Mouse (Mus musculus) lung, postnatal 4 days (tissue): ENCODE results near the gene Pgpep1.

Experiments used
- DNase-seq, 2 experiments: peaks; one replicate each; pipeline ENCODE4 v3.0.0; 2021

Gene Pgpep1

DNA sequence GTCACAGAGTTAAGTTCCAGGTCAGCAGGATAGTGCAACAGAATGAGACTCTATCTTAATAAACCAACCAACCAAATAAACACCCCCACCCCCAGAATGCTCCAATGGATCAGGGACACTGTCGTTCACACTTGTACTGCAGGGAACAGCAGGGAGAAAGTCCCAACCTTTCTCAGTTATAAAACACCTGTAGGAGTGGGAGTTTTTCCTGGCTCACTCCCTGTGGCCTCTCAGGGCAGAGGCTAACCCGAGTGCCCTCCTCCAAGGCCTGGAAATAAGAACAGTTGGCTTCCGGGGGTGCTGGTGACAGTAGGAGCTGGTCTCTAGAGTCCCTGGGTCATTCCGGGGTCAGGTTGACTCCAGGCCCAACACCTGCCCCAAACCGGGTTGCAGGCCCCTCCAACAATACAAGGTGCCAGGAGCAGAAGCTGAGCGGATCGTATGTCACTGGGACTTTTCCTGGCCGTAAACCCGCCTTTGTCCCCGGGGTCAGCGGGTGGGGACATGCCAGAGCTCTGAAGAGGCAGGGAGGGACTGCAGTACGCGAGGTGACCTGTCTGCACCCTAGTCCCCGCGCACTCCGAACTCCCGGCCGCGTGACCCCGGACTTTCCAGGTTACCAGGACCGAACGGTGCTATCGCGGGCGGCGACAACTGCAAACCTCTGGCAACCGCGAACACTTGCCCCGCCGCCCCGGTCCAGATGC, 1.1 kb downstream of the Pgpep1 start:
- DNase-seq: no peak

DNA sequence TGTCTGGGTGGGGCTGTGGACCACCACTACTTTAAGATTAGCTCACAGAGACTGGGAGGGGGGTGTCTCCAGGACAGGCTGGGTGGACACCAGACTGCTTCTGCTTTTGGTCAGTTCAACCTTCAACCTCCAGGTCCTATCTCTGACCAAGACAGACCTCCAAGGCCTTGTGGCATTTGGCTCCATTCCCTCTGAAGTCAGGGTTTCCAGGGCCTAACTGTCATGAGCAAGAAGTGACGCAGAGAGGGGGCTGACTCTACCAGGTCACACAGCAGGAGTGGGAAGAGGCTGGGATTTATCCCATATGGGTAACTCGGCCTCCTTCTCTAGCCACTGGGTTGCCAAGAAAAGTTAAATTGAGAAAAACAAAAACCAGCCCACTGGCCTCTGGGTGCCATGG, 2.4 kb downstream of the Pgpep1 start:
- DNase-seq: no peak

DNA sequence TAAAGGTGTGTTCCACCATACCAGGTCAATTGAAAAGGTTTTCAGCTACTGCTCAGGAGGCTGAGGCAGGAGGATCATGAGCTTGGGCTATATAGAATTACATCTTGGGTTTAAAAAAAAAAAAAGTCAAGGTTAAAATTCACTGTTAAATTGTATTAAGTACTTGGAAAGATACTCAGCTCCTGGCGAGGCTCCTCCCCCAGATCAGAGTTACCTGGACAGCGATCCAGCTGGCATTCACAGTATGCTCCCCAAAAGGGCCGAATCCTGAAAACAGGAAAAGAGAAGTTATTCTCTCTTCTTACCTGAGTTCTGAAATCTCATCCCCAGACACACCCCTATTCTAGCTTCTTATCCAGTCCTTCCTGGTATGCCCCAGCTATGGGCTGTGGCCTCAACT, 3.0 kb downstream of the Pgpep1 start:
- DNase-seq: no peak

- no peak for DNase-seq
Observed at GRCm38 (mm10) chr8:70656193-70656790, 3.9 kb downstream of the Pgpep1 start.

DNA sequence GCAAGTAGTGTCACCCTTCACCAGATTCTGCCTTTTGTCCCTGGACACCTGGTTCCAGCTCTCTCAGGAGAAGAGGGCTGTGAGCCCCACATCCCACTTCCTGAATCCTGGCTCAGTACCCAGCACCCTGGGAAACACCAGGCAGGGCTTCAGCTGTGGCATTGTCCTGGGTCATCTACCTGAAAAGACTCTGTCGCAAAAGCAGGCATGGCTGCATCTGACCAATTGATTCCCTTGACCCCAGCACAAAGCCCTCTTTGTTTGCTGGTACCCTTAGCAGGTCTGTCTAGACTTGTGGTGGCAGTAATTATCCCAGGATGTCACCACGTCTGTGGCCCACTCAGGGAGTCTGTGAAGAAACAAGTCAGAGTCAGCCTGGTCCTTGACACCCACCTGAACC, 4.7 kb downstream of the Pgpep1 start:
- DNase-seq: no peak

GRCm38 (mm10) chr8:70654121-70654520, 6.1 kb downstream of the Pgpep1 start:
- no peak for DNase-seq

DNA sequence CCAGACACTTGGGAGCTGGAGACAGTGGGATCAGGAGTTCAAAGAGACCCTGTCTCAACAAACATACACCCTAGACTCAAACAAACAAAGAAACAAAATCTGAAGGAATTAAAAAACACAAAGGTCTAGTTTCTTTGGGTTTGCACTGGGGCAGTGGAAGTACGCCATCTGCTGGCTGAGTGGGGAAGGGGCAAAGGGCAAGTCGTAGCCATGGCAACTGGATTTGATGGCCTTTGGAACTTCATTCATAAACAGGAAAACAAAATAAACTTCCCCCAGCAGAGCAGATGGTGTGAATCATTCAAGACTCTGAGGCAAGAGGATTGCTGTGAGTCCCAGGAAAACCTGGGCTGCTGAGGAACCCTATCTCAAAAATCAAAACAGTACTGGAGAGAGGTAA, 7.0 kb downstream of the Pgpep1 start:
- peak; percentile 78 to 85 for DNase-seq

- DNase-seq: no peak
Observed at GRCm38 (mm10) chr8:70650351-70650750, 9.8 kb downstream of the Pgpep1 start.

DNA sequence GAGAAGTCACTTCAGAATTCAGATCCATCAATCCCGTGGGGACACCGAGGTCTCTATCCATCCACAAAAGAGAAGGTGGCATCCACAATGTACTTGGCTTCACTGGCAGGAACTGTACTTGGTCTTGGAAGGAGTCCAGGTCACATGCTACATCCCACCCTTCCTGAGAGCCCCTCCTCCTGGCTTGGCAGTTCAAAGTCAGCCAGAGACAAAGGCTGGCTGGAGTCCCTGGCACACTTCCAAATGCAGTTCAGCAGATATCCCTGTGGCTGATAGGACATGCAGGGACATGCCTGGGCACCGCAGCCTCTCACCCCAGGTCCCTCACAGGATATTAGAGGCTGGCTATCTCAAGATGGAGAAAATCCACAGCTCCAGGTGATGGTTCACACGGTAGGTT, 10.9 kb downstream of the Pgpep1 start:
- DNase-seq: peak; percentile 85 to 91

GRCm38 (mm10) chr8:70648921-70649320, 11.3 kb downstream of the Pgpep1 start:
- no peak for DNase-seq

DNA sequence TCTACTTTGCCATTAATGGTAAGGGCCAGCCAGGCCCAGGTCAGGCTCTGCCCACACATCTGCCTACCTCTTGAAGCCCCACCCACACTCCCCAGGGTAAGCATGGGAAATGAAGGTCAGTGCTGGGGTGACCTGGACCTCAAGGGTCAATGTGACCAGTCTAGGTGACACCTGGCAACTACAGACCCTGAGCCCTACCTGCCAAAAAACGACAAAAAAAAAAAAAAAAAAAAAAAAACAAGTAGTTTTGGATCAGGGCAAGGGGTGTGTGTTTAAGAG, 12.1 kb downstream of the Pgpep1 start:
- no peak for DNase-seq

GRCm38 (mm10) chr8:70647343-70648163, 12.6 kb downstream of the Pgpep1 start:
- no peak for DNase-seq

- DNase-seq: no peak
Observed at GRCm38 (mm10) chr8:70646775-70647174, 13.4 kb downstream of the Pgpep1 start.

DNA sequence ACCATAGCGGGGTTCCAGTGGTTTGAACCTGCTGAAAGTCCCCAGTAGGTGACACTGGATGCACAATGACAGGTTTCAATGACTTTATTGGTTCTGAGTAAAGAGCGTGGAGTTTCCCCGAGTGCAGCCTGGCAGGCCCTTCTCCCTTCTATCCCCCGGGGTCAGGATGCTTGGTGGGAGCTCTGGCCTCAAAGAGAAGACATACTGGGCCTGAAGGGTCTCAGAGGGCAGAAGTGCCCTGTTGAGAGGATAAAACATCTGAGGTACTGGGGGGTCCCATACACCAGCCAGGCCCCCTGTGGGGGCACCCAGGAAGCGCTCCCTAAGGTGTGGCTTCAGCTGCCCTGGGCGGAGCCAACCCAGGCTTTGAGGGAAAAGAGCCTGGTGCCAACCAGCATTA, 13.8 kb downstream of the Pgpep1 start:
- no peak for DNase-seq

DNA sequence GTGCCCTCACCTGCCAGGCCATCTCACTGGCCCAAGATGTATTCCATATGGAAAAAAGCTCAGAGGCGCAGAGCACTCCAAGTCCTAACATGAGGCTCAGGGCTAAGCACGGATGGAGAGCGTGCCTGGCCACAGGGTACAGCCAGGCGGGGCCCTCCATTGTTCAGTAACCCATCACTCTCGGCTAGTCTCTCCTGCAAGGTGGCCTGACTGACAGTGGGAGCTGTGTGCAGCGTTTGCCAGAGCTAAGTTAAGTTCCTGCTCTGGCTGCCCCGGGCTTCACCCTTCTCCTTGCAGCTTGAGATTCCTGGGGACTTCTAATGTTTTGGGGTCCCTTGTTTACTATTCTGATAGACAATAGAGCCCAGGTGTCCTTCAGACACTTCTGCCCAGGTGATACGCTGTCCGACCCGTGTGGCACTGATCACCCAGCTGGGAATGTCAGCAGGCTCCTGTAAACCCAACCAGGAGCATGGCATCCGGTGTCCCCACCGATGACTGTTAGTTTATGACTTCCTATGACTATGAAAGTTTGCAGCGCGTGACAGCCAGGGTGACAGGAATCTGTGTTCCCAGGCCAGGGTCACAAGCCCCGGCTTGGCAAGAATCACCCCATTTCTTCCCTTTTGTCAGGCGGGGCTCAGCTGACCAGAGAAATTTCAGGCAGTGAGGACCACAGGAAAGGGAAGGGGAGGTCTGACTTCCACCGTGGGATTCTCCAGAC, 14.5 kb downstream of the Pgpep1 start:
- peak; percentile 42 to 46 for DNase-seq

GRCm38 (mm10) chr8:70644065-70644464, 16.1 kb downstream of the Pgpep1 start:
- peak in 1 of 2 experiments; percentile 50 for DNase-seq

GRCm38 (mm10) chr8:70643019-70643418, 17.2 kb downstream of the Pgpep1 start:
- no peak for DNase-seq

DNA sequence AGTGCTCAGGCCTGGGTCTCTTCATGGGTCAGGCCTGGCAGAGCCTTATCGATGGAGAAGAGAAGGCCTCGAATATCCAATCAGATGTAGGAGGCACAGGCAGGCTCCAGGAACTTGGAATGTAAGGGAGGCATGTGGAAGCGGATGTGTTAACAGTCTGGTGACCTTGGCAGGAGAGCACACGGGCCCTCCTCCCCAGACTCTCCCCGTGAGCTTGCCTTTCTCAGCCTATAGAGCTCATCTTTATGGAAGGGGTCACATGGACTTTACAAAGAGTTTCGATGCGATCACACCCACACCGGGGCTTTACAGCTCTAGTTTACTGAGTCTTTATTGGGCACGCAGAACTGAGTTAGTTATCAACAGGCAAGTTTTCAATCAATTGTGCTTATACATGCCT, 21.4 kb downstream of the Pgpep1 start:
- DNase-seq: no peak

DNA sequence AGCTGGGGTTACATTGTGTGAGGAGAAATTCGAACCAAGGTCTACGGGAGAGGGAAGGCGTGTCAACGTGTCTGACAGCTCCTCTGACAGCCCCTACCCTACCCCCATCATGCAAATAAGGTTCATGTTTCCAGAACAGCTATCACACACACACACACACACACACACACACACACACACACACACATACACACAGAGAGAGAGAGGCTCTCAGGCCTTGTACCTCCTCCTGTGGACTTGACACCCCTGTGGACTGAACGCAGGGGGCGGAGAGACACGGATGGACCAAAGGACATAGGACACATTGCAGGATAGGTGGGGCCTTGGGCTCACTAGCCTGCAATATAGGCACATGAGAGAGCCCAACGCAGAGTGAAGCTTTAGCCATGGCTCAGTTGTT, 23.4 kb downstream of the Pgpep1 start:
- DNase-seq: no peak

GRCm38 (mm10) chr8:70635527-70635926, 24.7 kb downstream of the Pgpep1 start:
- DNase-seq: no peak

- DNase-seq: peak; percentile 88 to 89
Observed at GRCm38 (mm10) chr8:70634066-70634465, 26.1 kb downstream of the Pgpep1 start.

GRCm38 (mm10) chr8:70632346-70632892, 27.8 kb downstream of the Pgpep1 start, which contains the start of gene Gdf15:
TSS of gene Gdf15 (minus strand) at chr8:70632456.
- DNase-seq: no peak

GRCm38 (mm10) chr8:70631436-70631835, 28.8 kb downstream of the Pgpep1 start:
- peak; percentile 69 to 77 for DNase-seq
